Mouse (Mus musculus) liver, embryonic 16.5 days (tissue): ENCODE data around the gene Prkd2. TPM values are rescaled to one million over a fixed set of nuclear protein-coding genes. Genes with fewer than 3 reads are reported as not detected.

Experiments
- ATAC-seq: fragments of 200-750 bp; cut with Nextera tagmentation; 2 replicates; pipeline ENCODE4 v1.8.0; 2017; ENCODE audit warnings: low read depth, mild to moderate bottlenecking, moderate number of reproducible peaks, moderate library complexity
- H3K27ac ChIP-seq: fragments of 300-500 bp; sonication (generic); 2 replicates; pipeline ENCODE4 v1.5.1; 2014; ENCODE audit warnings: mild to moderate bottlenecking, low read length
- H3K27me3 ChIP-seq: fragments of 300-500 bp; sonication (generic); 2 replicates; pipeline ENCODE4 v1.6.1; 2014; ENCODE audit warnings: low read depth, low read length, mixed read lengths; ENCODE audit not compliant: control insufficient read depth, insufficient read depth
- H3K36me3 ChIP-seq: fragments of 300-500 bp; sonication (generic); 2 replicates; pipeline ENCODE4 v1.6.1; 2014; ENCODE audit warnings: mild to moderate bottlenecking; ENCODE audit not compliant: control insufficient read depth, insufficient read depth
- H3K4me1 ChIP-seq: fragments of 300-500 bp; sonication (generic); 2 replicates; pipeline ENCODE4 v1.6.1; 2014; ENCODE audit warnings: low read depth, low read length, mixed read lengths; ENCODE audit not compliant: control insufficient read depth
- H3K4me2 ChIP-seq: fragments of 300-500 bp; sonication (generic); 2 replicates; pipeline ENCODE4 v1.6.1; 2014; ENCODE audit warnings: low read depth, low read length, mixed read lengths
- H3K4me3 ChIP-seq: fragments of 300-500 bp; sonication (generic); 2 replicates; pipeline ENCODE4 v1.5.1; 2014; ENCODE audit warnings: low read depth, mild to moderate bottlenecking, low read length
- H3K9ac ChIP-seq: fragments of 300-500 bp; sonication (generic); 2 replicates; pipeline ENCODE4 v1.6.1; 2014; ENCODE audit warnings: low read depth, low read length
- H3K9me3 ChIP-seq: fragments of 300-500 bp; sonication (generic); replicated peaks from 2 replicates; pipeline ENCODE4 v1.6.1; 2016; ENCODE audit warnings: low read length; ENCODE audit not compliant: control insufficient read depth
- WGBS: fragments of 180-500 bp; shearing (Covaris S2); extraction: QIAGEN DNeasy Blood & Tissue Kit; methylation state at CpG from one replicate; pipeline ENCODE4 v1.1.7; 2014; ENCODE audit not compliant: insufficient replicate concordance; 5-methylcytosine and 5-hydroxymethylcytosine counted together
- polyA plus RNA-seq: library from polyadenylated mRNA; unstranded; fragments of >200 nt; fragmentation: Nextera tagmentation; extraction: Ambion mirVana; gene quantifications from 2 replicates; pipeline ENCODE4 v1.2.1, GENCODE M21; 2015

Gene Prkd2
- polyA plus RNA-seq, 1 experiment from 2014 or later = 3.6 TPM

- H3K27me3 ChIP-seq = peaks cover 17% of the 10 kb centered on the region
- no peak for ATAC-seq
- H3K9me3 ChIP-seq = no peaks in the 10 kb centered on the region
- peak overlapping the region; percentile 2; the same call in 1 of the 2 replicates for H3K4me2 ChIP-seq
- no peak overlapping the region for H3K4me3 ChIP-seq
- WGBS = 17% methylated on average over 13 of the region's 13 CpGs
- H3K9ac ChIP-seq = no peak overlapping the region
- no peaks in the 10 kb centered on the region for H3K36me3 ChIP-seq
- no peak overlapping the region for H3K27ac ChIP-seq
- peaks cover 15% of the 10 kb centered on the region for H3K4me1 ChIP-seq
Measured at GRCm38 (mm10) chr7:16876608-16877007, 33.9 kb downstream of the Prkd2 start.

GRCm38 (mm10) chr7:16877717-16878116 is 35.0 kb downstream of the Prkd2 start:
- H3K27me3 ChIP-seq = peaks cover 17% of the 10 kb centered on the region
- WGBS = 55% methylated on average over 3 of the region's 3 CpGs
- H3K4me3 ChIP-seq = no peak overlapping the region
- H3K4me1 ChIP-seq = peaks cover 15% of the 10 kb centered on the region
- H3K4me2 ChIP-seq = no peak overlapping the region
- H3K27ac ChIP-seq = no peak overlapping the region
- ATAC-seq = no peak
- H3K9ac ChIP-seq = no peak overlapping the region
- no peaks in the 10 kb centered on the region for H3K36me3 ChIP-seq
- no peaks in the 10 kb centered on the region for H3K9me3 ChIP-seq

DNA sequence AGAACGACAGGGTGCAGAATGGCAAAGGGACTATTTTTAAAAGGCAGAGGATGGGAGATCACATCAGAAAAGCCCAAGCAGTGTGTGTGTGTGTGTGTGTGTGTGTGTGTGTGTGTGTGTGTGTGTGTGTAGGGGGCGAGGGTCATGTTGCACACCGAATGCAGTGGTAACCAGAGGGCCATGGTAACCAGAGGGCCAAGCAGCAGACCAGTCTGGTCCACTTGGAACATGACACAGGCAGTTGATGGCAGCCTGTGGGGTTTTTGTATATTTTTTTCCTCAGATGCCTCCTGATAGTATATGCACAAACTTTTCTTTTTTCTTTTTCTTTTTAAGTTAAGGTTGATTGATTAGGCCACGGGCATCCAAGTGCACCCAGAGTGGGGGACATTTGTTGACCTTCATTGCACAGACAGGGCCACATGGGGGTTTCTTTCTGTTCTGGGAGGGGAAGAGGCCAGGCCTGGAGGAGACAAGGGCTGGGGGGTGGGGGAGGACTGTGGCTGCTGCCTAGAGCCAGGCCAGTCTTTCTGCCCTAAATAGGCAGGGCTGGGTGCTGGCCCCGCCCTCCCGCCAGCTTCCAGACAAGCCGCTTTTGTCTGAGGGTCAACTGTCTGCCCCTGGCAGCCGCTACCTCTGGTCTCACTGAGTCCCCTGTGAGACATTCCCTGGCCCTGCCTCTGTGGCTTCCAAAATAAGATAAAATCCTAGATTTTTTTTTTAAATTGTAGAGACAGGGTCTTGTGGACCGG is 37.3 kb downstream of the Prkd2 start:
- Histone ChIP-seq H3K9me3 (no peaks in the 10 kb centered on the region), H3K36me3 (no peaks in the 10 kb centered on the region), H3K4me3 (no peak overlapping the region), H3K27me3 (peaks cover 28% of the 10 kb centered on the region), H3K9ac (no peak overlapping the region), H3K27ac (no peak overlapping the region), H3K4me1 (peaks cover 6% of the 10 kb centered on the region), H3K4me2 (no peak overlapping the region)
- ATAC-seq = no peak
- 33% methylated on average over 9 of the region's 9 CpGs for WGBS

DNA sequence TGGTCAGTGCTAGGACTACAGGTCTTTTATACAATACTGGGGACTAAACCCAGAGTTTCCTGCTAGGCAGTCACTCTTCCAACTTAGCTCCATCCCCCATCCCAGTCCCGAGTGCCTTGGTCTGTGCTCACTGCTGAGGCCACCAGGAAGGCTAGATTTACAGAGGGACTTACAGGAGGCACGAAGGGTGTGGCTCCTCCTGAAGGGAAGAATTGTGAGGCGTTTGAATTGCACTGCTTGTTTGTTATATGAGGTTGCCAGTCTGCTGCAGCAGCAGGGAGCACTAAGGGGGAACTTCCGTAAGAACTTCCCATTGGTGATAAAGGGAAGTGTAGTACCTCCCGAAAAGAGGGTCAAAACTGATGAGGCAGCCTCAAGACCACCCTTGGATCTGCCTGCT is 37.9 kb downstream of the Prkd2 start:
- Histone ChIP-seq H3K9me3 (peaks cover 4% of the 10 kb centered on the region), H3K9ac (no peak overlapping the region), H3K27ac (no peak overlapping the region), H3K4me1 (peaks cover 1% of the 10 kb centered on the region), H3K36me3 (no peaks in the 10 kb centered on the region), H3K27me3 (peaks cover 32% of the 10 kb centered on the region), H3K4me2 (no peak overlapping the region), H3K4me3 (no peak overlapping the region)
- WGBS = 5% methylated on average over 5 of the region's 5 CpGs
- ATAC-seq = no peak

DNA sequence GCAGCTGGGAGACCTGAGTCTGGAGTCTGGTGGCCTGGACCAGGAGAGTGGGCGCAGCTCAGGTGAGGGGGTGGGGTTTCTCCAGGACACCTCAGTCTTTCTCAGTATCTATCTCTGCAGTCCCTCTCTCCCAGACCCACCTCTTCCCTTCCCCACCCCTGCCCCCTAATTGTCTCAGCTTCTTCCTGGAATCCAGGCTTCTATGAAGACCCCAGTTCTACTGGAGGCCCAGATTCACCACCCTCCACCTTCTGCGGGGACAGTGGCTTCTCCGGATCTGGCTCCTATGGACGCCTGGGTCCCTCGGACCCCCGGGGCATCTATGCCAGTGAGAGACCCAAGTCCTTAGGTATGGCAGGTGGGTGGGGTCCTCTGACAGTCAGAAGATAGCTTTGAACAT is 40.5 kb downstream of the Prkd2 start:
- Histone ChIP-seq H3K9me3 (peaks cover 10% of the 10 kb centered on the region), H3K4me2 (no peak overlapping the region), H3K36me3 (no peaks in the 10 kb centered on the region), H3K4me1 (no peaks in the 10 kb centered on the region; the same call in 1 of the 2 replicates), H3K4me3 (no peak overlapping the region), H3K9ac (no peak overlapping the region), H3K27me3 (peaks cover 37% of the 10 kb centered on the region), H3K27ac (no peak overlapping the region)
- ATAC-seq = no peak
- WGBS = 68% methylated on average over 6 of the region's 6 CpGs

DNA sequence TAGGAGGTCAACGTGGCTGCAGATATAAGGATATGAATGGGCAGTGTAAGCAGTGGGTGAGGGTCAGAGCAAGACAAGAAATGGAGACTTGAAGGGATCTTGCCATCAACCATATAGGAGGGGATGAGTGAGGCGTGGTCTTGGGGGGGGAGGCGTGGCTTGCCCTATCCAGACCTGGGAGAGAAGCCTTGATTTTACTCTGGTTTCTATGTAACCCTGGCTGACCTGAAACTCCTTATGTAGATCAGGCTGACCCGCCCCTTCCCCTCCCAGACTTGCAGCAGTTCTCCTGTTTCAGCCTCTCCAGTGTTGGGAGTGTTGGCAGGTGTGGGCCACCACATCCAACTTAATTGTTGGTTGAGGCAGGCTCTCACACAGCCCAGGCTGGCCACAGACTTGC is 41.6 kb downstream of the Prkd2 start:
- WGBS = 31% methylated on average over 4 of the region's 4 CpGs
- no peak overlapping the region for H3K4me3 ChIP-seq
- no peaks in the 10 kb centered on the region for H3K36me3 ChIP-seq
- peaks cover 45% of the 10 kb centered on the region for H3K27me3 ChIP-seq
- peaks cover 10% of the 10 kb centered on the region for H3K9me3 ChIP-seq
- H3K27ac ChIP-seq = no peak overlapping the region
- H3K4me1 ChIP-seq = no peaks in the 10 kb centered on the region; the same call in 1 of the 2 replicates
- H3K9ac ChIP-seq = no peak overlapping the region
- no peak overlapping the region for H3K4me2 ChIP-seq
- ATAC-seq = no peak

DNA sequence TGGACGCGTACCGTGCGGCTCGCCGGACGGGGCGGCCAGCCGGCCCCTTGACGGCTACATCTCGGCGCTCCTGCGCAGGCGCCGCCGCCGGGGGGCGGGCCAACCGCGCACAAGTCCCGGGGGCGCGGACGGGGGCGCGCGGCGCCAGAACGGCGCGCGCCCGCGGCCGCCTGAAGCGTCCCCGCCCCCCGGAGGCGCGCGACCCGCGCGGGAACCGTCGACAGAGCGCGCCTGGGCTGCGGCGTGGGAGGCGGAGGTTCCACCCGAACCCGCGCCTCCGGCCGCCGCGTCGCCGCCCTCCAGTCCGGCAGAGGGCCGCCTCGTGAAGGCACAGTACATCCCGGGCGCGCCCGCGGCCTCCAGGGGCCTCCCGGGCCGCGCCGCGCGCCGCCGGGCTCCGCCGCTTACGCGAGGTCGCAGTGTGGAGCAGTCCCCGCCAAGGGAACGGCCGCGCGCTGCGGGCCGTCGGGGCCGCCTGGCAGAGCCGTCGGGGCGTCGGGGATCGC is 42.6 kb downstream of the Prkd2 start:
- Histone ChIP-seq H3K27me3 (peaks cover 48% of the 10 kb centered on the region), H3K27ac (no peak overlapping the region), H3K4me3 (peak overlapping the region; percentile 37), H3K9me3 (peaks cover 10% of the 10 kb centered on the region), H3K36me3 (no peaks in the 10 kb centered on the region), H3K4me1 (no peaks in the 10 kb centered on the region; the same call in 1 of the 2 replicates), H3K9ac (no peak overlapping the region), H3K4me2 (peak overlapping the region; percentile 34)
- 13% methylated on average over 65 of the region's 95 CpGs for WGBS
- ATAC-seq = peak; percentile 40

DNA sequence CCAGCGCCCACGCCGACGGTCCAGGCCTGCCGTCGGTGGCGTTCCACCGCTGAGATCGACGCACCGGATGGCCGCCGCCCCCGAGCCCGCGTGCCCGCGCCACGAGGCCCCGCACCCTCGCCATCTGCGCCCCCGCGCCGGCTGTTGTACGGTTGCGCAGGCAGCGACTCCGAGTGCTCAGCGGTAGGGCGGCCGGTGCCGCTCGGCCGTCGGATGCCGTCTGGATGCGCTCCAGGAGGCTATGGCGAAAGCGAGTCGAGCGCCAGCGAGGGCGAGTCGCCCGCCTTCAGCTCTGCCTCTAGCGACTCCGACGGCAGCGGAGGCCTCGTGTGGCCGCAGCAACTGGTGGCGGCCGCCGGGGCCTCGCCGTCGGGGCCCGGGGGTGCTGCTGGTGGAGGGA is 43.2 kb downstream of the Prkd2 start:
- Histone ChIP-seq H3K27ac (no peak overlapping the region), H3K9ac (no peak overlapping the region), H3K36me3 (no peaks in the 10 kb centered on the region), H3K4me3 (no peak overlapping the region), H3K9me3 (peaks cover 10% of the 10 kb centered on the region), H3K27me3 (peaks cover 54% of the 10 kb centered on the region), H3K4me1 (no peaks in the 10 kb centered on the region; the same call in 1 of the 2 replicates), H3K4me2 (no peak overlapping the region)
- 39% methylated on average over 48 of the region's 59 CpGs for WGBS
- ATAC-seq = no peak

- 52% methylated on average over 6 of the region's 6 CpGs for WGBS
- Histone ChIP-seq H3K9me3 (peaks cover 7% of the 10 kb centered on the region), H3K27me3 (peaks cover 69% of the 10 kb centered on the region), H3K27ac (no peak overlapping the region), H3K36me3 (no peaks in the 10 kb centered on the region), H3K4me3 (no peak overlapping the region), H3K4me2 (no peak overlapping the region), H3K9ac (no peak overlapping the region), H3K4me1 (peaks cover 9% of the 10 kb centered on the region)
- ATAC-seq = no peak
Measured at GRCm38 (mm10) chr7:16890536-16890935, 47.8 kb downstream of the Prkd2 start.
